Mouse (Mus musculus): Measurements from ENCODE around the gene 6030408B16Rik. TPM values are rescaled to one million over a fixed set of nuclear protein-coding genes. Genes with fewer than 3 reads are reported as not detected.

6030408B16Rik gene
- polyA plus RNA-seq (2016; fragmentation: Nextera tagmentation; extraction: Ambion mirVana): 0.17 and 0.19 TPM in 2 replicates

DNA sequence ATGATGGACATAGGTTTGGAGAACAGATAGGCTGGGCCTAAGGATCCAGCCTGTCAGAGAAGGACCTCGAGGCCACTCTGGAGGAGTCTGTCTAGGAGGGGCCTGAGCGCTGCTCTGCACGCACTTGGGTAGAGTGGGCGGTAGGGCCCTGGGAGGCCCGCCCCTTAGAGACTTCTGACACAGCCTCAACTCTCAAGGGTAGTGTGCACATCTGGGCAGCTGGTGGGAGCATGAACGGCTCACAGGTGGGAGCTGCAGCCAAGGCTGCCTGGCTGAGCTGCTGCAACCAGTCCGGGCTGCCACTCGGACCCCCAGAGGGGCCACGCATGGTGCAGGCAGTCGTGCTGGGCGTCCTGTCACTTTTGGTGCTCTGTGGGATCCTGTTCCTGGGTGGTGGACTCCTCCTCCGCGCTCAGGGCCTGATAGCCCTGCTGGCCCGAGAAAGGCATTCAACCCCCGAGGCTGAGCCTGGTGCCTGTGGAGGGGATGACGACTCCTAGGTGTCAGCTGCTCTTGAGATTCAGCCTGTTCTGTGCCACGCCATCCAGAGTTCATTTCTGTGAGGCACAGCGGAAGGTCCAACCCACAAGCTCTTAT is at the start of gene 6030408B16Rik:
Gene 6030408B16Rik, plus strand, starts transcription at position 188 of the 597 bp plus-strand sequence.
- Histone ChIP-seq H3K27me3 (replicated peaks) (no peaks in the 10 kb centered on the region), H3K27ac (no peak within 1 kb of the TSS), H3K4me1 (no peaks in the 10 kb centered on the region), H3K9me3 (replicated peaks) (no peaks in the 10 kb centered on the region), H3K4me2 (no peak within 1 kb of the TSS), H3K9ac (no peak within 1 kb of the TSS), H3K36me3 (peaks cover 42% of the 10 kb centered on the region), H3K4me3 (no peak within 1 kb of the TSS)
- 69% methylated on average over 18 of the region's 18 CpGs for WGBS (ENCODE audit: insufficient replicate concordance)
- ATAC-seq: no peak

DNA sequence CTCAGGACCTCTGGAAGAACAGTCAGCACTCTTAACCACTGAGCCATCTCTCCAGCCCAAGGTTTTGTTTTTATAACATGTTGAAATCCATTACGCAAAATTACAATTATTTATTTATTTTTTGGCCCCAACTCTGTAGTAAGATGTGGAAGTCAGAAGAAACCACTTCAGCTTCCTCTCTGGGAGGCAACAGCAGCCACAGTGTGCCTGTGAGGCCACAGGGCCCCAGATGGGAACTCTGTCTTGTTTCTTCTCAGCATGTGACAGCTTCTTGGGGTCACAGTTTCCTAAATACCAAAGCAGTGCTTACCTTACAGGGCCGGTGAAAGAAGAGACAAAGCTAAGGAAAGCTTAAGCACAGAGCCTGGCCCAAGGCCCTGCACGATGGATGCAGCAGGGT is 49.0 kb upstream of the 6030408B16Rik start:
- H3K9me3 ChIP-seq (replicated peaks): no peaks in the 10 kb centered on the region
- H3K27me3 ChIP-seq (replicated peaks): peaks cover 16% of the 10 kb centered on the region
- 26% methylated on average over 3 of the region's 3 CpGs for WGBS (ENCODE audit: insufficient replicate concordance)
- H3K27ac ChIP-seq: no peak overlapping the region
- H3K4me2 ChIP-seq: no peak overlapping the region
- no peak for ATAC-seq
- no peak overlapping the region for H3K9ac ChIP-seq
- H3K4me3 ChIP-seq: no peak overlapping the region
- H3K36me3 ChIP-seq: no peaks in the 10 kb centered on the region
- peaks cover 37% of the 10 kb centered on the region for H3K4me1 ChIP-seq

GRCm38 (mm10) chr15:101246231-101247154 is 46.5 kb upstream of the 6030408B16Rik start:
- Histone ChIP-seq H3K27me3 (replicated peaks) (peaks cover 15% of the 10 kb centered on the region), H3K9ac (peak overlapping the region; percentile 54), H3K27ac (peak overlapping the region; percentile 31; the same call in 1 of the 2 replicates), H3K9me3 (replicated peaks) (no peaks in the 10 kb centered on the region), H3K4me1 (peaks cover 29% of the 10 kb centered on the region), H3K4me3 (peak overlapping the region; percentile 39), H3K4me2 (peak overlapping the region; percentile 66), H3K36me3 (no peaks in the 10 kb centered on the region)
- 3% methylated on average over 56 of the region's 56 CpGs for WGBS (ENCODE audit: insufficient replicate concordance)
- ATAC-seq: peak; percentile 99

DNA sequence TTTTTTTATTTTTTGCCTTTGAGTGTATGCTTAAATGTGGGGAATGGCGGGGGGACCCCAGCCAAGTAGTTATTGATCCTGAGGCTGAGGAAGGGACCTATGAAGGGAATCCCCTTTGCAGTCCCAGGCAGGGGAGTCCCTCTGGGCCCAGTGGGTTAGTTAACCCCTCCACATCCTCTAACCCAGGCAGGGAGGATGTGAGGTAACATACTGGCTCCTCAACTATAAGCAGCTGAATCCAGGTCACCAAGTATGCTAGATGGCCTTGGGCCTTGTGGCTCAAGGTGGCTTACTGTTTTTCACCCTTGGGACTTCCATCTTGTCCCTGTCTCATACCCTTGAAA is 45.9 kb upstream of the 6030408B16Rik start:
- Histone ChIP-seq H3K36me3 (no peaks in the 10 kb centered on the region), H3K9me3 (replicated peaks) (no peaks in the 10 kb centered on the region), H3K27me3 (replicated peaks) (peaks cover 15% of the 10 kb centered on the region), H3K4me1 (peaks cover 23% of the 10 kb centered on the region), H3K9ac (peak overlapping the region; percentile 54; the same call in 1 of the 2 replicates), H3K4me3 (no peak overlapping the region), H3K4me2 (0 out of 2 replicates have a peak overlapping the region, but pooled peaks have one; percentile 66), H3K27ac (peak overlapping the region; percentile 31; the same call in 1 of the 2 replicates)
- 69% methylated on average over 1 of the region's 1 CpGs for WGBS (ENCODE audit: insufficient replicate concordance)
- no peak for ATAC-seq

DNA sequence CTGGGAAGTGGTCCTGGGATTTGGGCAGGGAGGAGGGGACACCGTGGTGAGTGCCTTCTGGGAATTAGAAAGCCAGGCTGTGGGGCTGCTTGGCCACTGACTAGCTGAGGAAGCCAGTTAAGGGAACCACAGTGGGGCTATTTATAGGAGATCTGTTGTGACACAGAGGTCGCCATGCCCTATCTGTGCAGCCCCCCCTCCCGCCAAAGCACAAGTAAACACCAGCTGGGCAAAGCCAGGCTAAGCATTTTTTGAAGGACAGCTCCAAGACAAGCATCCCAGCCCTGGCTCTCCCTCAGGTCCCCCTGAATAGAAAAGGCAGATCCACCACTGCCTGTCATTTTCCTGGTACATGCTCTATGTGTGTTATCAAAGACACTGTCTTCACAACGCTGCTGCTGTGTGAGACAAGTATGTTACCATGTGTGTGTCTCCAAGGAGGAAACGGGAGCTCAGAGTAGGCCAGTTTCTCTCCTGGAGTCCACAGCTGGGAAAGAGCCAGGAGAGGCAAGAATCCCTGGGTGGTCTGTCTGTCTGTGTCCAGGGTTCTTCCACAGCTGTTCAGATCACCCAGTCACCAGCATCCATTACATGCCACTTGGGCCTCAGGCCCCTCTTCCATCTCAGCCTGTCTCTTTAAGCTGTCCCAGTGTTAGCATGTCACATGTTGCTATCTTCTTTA is 44.8 kb upstream of the 6030408B16Rik start:
- no peaks in the 10 kb centered on the region for H3K9me3 ChIP-seq (replicated peaks)
- no peak overlapping the region for H3K9ac ChIP-seq
- 0 out of 2 replicates have a peak overlapping the region, but pooled peaks have one; percentile 8 for H3K27ac ChIP-seq
- no peaks in the 10 kb centered on the region for H3K36me3 ChIP-seq
- no peak for ATAC-seq
- no peak overlapping the region for H3K4me2 ChIP-seq
- no peak overlapping the region for H3K4me3 ChIP-seq
- peaks cover 23% of the 10 kb centered on the region for H3K4me1 ChIP-seq
- 28% methylated on average over 5 of the region's 5 CpGs for WGBS (ENCODE audit: insufficient replicate concordance)
- peaks cover 26% of the 10 kb centered on the region for H3K27me3 ChIP-seq (replicated peaks)

DNA sequence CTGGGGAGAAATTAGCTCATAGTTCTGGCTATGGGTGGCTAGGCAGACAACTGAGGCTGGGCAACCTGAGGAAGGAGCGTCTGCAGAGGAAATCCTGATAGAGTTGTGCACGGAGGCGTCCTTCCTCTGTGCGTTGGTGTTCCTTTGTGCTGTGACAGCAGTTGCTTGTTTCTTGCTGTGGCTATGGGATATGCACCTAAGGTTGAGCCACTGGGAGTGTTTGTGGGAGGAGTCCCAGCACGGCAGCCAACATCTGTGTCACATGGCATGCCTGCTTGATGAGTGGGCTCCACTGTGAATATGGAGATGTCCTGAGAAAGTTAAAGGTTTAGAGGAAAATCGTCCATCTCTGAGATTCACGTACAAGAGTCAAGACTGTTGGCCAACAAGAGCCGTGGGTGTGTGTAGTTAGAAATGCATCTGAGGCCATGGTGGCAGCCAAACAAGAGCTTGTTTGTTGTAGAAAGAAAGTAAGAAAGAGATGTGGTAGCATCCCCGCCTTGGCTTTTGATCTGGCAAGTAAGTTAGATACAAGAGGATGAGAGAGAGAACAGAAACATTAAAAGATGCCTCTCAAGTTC is 42.7 kb upstream of the 6030408B16Rik start:
- Histone ChIP-seq H3K9me3 (replicated peaks) (no peaks in the 10 kb centered on the region), H3K4me3 (no peak overlapping the region), H3K9ac (no peak overlapping the region), H3K27me3 (replicated peaks) (peaks cover 47% of the 10 kb centered on the region), H3K27ac (no peak overlapping the region), H3K4me2 (no peak overlapping the region), H3K4me1 (peaks cover 34% of the 10 kb centered on the region), H3K36me3 (no peaks in the 10 kb centered on the region)
- 54% methylated on average over 9 of the region's 9 CpGs for WGBS (ENCODE audit: insufficient replicate concordance)
- ATAC-seq: no peak

GRCm38 (mm10) chr15:101251930-101252329 is 41.1 kb upstream of the 6030408B16Rik start:
- Histone ChIP-seq H3K4me2 (no peak overlapping the region), H3K9me3 (replicated peaks) (no peaks in the 10 kb centered on the region), H3K36me3 (no peaks in the 10 kb centered on the region), H3K27ac (no peak overlapping the region), H3K27me3 (replicated peaks) (peaks cover 59% of the 10 kb centered on the region), H3K9ac (no peak overlapping the region), H3K4me1 (peaks cover 21% of the 10 kb centered on the region), H3K4me3 (no peak overlapping the region)
- 75% methylated on average over 5 of the region's 5 CpGs for WGBS (ENCODE audit: insufficient replicate concordance)
- no peak for ATAC-seq

DNA sequence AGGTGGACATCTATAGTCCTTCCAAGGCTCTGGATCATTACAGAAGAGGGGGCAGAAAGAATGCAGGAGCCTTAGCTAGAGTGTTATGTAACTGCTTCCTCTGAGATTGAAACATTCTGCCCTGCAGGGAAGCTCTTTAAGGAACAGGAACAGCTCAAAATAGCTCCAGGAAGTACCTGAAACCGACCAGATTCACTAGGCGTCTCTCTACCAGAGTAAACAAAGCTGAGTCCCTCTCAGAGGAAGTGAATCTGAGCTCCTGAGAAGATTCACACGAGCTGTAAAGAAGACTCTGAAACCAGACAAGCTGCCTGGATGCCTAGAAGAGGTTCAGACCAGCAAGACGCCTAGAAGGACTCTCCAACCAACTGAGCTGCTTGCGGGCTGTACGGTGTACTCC is 40.4 kb upstream of the 6030408B16Rik start:
- Histone ChIP-seq H3K36me3 (no peaks in the 10 kb centered on the region), H3K4me1 (peaks cover 16% of the 10 kb centered on the region), H3K9ac (no peak overlapping the region), H3K4me2 (no peak overlapping the region), H3K27me3 (replicated peaks) (peaks cover 59% of the 10 kb centered on the region), H3K27ac (no peak overlapping the region), H3K9me3 (replicated peaks) (no peaks in the 10 kb centered on the region), H3K4me3 (no peak overlapping the region)
- 48% methylated on average over 6 of the region's 6 CpGs for WGBS (ENCODE audit: insufficient replicate concordance)
- no peak for ATAC-seq

DNA sequence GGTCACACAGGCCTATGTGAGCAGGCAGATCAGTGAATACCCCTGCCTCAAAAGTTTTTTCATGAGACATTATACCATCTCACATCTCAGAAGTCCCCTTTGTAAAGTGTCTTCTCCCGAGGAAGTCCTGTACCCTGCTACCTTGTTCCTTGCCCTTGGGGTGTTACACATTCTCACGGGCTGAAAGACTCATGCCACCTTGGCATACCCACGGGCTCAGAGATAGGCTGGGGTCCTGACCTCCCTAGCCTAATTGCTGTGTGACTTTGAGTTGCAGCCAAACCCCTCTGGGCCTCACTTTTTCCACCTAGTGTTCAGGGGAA is 39.5 kb upstream of the 6030408B16Rik start:
- peak overlapping the region; percentile 63; the same call in 1 of the 2 replicates for H3K9ac ChIP-seq
- peak overlapping the region; percentile 58 for H3K4me3 ChIP-seq
- peaks cover 58% of the 10 kb centered on the region for H3K27me3 ChIP-seq (replicated peaks)
- WGBS (ENCODE audit: insufficient replicate concordance): 30% methylated on average over 3 of the region's 3 CpGs
- H3K4me2 ChIP-seq: peak overlapping the region; percentile 78
- H3K9me3 ChIP-seq (replicated peaks): no peaks in the 10 kb centered on the region
- H3K36me3 ChIP-seq: no peaks in the 10 kb centered on the region
- no peak overlapping the region for H3K27ac ChIP-seq
- H3K4me1 ChIP-seq: peaks cover 11% of the 10 kb centered on the region; the same call in 1 of the 2 replicates
- no peak for ATAC-seq

- no peak within 1 kb of the TSS for H3K27ac ChIP-seq
- WGBS (ENCODE audit: insufficient replicate concordance): 4% methylated on average over 78 of the region's 82 CpGs
- H3K27me3 ChIP-seq (replicated peaks): peaks cover 62% of the 10 kb centered on the region
- H3K9ac ChIP-seq: peak within 1 kb of the TSS; percentile 63
- peak within 1 kb of the TSS; percentile 78 for H3K4me2 ChIP-seq
- H3K4me3 ChIP-seq: peak within 1 kb of the TSS; percentile 58
- no peaks in the 10 kb centered on the region for H3K9me3 ChIP-seq (replicated peaks)
- peaks cover 11% of the 10 kb centered on the region; the same call in 1 of the 2 replicates for H3K4me1 ChIP-seq
- H3K36me3 ChIP-seq: no peaks in the 10 kb centered on the region
- ATAC-seq: peak; percentile 42; the same call in 1 of the 2 replicates
Observed at GRCm38 (mm10) chr15:101253886-101254795, 38.9 kb upstream of the 6030408B16Rik start, which contains the start of gene Nr4a1. Nr4a1 (plus strand) TSS chr15:101254269.

Data from liver, embryonic 12.5 days (tissue).